Mouse (Mus musculus) limb, embryonic 11.5 days (tissue): Measurements from ENCODE around the gene Pgpep1. TPM values are rescaled to one million over a fixed set of nuclear protein-coding genes. Genes with fewer than 3 reads are reported as not detected.

ENCODE experiments used
- ATAC-seq: fragments of 200-750 bp; cut with Nextera tagmentation; 2 replicates; pipeline ENCODE4 v1.8.0; 2017; ENCODE audit warnings: low read depth; ENCODE audit not compliant: insufficient number of reproducible peaks, low FRiP score, low TSS enrichment
- DNase-seq: peaks from one replicate; pipeline ENCODE4 v3.0.0-alpha.2; 2015; ENCODE audit warnings: low spot score
- H3K27ac ChIP-seq: fragments of 300-500 bp; sonication (generic); replicated peaks from 2 replicates; pipeline ENCODE4 v1.5.1; 2014; ENCODE audit warnings: low read depth, mild to moderate bottlenecking, low read length
- H3K27me3 ChIP-seq: fragments of 300-500 bp; sonication (generic); 2 replicates; pipeline ENCODE4 v1.6.1; 2014; ENCODE audit warnings: mild to moderate bottlenecking, low read length, mixed read lengths; ENCODE audit not compliant: control insufficient read depth, insufficient read depth
- H3K36me3 ChIP-seq: fragments of 300-500 bp; sonication (generic); 2 replicates; pipeline ENCODE4 v1.6.1; 2014; ENCODE audit warnings: mild to moderate bottlenecking, low read length, moderate library complexity, mixed read lengths; ENCODE audit not compliant: control insufficient read depth, insufficient read depth
- H3K4me1 ChIP-seq: fragments of 300-500 bp; sonication (generic); 2 replicates; pipeline ENCODE4 v1.6.1; 2014; ENCODE audit warnings: low read length, mixed read lengths; ENCODE audit not compliant: control insufficient read depth, insufficient read depth
- H3K4me2 ChIP-seq: fragments of 300-500 bp; sonication (generic); 2 replicates; pipeline ENCODE4 v1.6.1; 2014; ENCODE audit warnings: low read depth, mild to moderate bottlenecking, moderate library complexity; ENCODE audit not compliant: severe bottlenecking
- H3K4me3 ChIP-seq: fragments of 300-500 bp; sonication (generic); 2 replicates; pipeline ENCODE4 v1.5.1; 2014; ENCODE audit warnings: low read depth, low read length
- H3K9ac ChIP-seq: fragments of 300-500 bp; sonication (generic); 2 replicates; pipeline ENCODE4 v1.6.1; 2014; ENCODE audit warnings: mild to moderate bottlenecking, low read length
- H3K9me3 ChIP-seq: fragments of 300-500 bp; sonication (generic); 2 replicates; pipeline ENCODE4 v1.6.1; 2016; ENCODE audit warnings: low read length; ENCODE audit not compliant: control insufficient read depth
- WGBS: fragments of 180-500 bp; shearing (Covaris S2); extraction: QIAGEN DNeasy Blood & Tissue Kit; methylation state at CpG from one replicate; pipeline ENCODE4 v1.1.7; 2014; 5-methylcytosine and 5-hydroxymethylcytosine counted together
- polyA plus RNA-seq: library from polyadenylated mRNA; unstranded; fragments of >200 nt; fragmentation: Nextera tagmentation; extraction: Ambion mirVana; gene quantifications from 2 replicates; pipeline ENCODE4 v1.2.1, GENCODE M21; 2014

Pgpep1 gene
- polyA plus RNA-seq, 1 experiment from 2014 or later, result 59.4 TPM

DNA sequence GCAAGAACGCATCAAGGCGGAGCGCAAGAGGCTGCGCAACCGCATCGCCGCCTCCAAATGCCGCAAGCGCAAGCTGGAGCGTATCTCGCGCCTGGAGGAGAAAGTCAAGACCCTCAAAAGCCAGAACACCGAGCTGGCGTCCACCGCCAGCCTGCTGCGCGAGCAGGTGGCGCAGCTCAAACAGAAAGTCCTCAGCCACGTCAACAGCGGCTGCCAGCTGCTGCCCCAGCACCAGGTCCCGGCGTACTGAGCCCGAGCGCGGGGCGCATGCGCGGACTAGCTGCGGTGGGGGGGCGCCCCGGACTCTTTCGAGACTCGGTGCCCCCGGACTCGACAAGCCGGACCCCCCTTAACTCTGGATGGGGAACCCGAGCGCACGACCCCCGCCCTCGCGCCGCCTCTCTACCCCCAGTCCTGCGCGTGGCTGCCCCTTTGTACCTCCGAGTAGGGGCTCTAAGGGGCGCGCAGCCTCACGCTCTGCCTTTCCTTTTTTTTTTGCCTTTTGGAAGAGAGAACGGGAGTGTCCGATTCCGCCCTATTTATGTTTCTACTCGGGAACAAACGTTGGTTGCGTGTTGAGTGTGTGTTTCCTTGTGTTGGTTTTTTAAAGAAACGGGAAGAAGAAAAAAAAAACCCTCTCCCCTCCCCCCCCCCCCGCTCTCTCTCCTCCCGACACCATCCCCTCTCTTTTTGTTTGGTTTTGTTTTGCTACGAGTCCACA lies 39.8 kb upstream of the Pgpep1 start:
- Histone ChIP-seq H3K4me1 (peaks cover 34% of the 10 kb centered on the region), H3K36me3 (peaks cover 4% of the 10 kb centered on the region; the same call in 1 of the 2 replicates), H3K9ac (peak overlapping the region; percentile 96), H3K9me3 (no peaks in the 10 kb centered on the region), H3K27me3 (no peaks in the 10 kb centered on the region), H3K27ac (peak overlapping the region; percentile 97), H3K4me2 (peak overlapping the region; percentile 82), H3K4me3 (peak overlapping the region; percentile 95)
- ATAC-seq, result no peak
- peak; percentile 86 for DNase-seq
- WGBS, result under 1% methylated on average over 59 of the region's 59 CpGs

DNA sequence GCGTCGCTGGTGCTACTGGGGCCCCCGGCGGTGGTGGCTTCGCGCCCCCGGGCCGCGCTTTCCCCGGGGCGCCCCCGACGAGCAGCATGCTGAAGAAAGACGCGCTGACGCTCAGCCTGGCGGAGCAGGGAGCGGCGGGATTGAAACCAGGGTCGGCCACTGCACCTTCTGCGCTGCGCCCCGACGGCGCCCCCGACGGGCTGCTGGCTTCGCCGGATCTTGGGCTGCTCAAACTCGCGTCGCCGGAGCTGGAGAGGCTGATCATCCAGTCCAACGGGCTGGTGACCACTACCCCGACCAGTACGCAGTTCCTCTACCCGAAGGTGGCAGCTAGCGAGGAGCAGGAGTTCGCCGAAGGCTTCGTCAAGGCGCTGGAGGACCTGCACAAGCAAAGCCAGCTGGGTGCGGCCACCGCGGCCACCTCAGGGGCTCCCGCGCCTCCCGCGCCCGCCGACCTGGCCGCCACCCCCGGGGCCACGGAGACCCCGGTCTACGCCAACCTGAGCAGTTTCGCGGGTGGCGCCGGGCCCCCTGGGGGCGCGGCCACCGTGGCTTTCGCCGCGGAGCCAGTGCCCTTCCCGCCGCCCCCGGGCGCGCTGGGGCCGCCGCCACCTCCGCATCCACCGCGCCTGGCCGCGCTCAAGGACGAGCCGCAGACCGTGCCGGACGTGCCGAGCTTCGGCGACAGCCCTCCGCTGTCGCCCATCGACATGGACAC lies 39.1 kb upstream of the Pgpep1 start:
- under 1% methylated on average over 86 of the region's 89 CpGs for WGBS
- peak overlapping the region; percentile 97 for H3K27ac ChIP-seq
- no peaks in the 10 kb centered on the region for H3K9me3 ChIP-seq
- peak overlapping the region; percentile 82 for H3K4me2 ChIP-seq
- peak overlapping the region; percentile 96 for H3K9ac ChIP-seq
- H3K27me3 ChIP-seq, result no peaks in the 10 kb centered on the region
- H3K4me1 ChIP-seq, result peaks cover 36% of the 10 kb centered on the region
- peaks cover 4% of the 10 kb centered on the region; the same call in 1 of the 2 replicates for H3K36me3 ChIP-seq
- peak overlapping the region; percentile 95 for H3K4me3 ChIP-seq
- DNase-seq, result peak; percentile 78
- 0 out of 2 replicates have a peak, but pooled peaks have one; percentile 1 for ATAC-seq

DNA sequence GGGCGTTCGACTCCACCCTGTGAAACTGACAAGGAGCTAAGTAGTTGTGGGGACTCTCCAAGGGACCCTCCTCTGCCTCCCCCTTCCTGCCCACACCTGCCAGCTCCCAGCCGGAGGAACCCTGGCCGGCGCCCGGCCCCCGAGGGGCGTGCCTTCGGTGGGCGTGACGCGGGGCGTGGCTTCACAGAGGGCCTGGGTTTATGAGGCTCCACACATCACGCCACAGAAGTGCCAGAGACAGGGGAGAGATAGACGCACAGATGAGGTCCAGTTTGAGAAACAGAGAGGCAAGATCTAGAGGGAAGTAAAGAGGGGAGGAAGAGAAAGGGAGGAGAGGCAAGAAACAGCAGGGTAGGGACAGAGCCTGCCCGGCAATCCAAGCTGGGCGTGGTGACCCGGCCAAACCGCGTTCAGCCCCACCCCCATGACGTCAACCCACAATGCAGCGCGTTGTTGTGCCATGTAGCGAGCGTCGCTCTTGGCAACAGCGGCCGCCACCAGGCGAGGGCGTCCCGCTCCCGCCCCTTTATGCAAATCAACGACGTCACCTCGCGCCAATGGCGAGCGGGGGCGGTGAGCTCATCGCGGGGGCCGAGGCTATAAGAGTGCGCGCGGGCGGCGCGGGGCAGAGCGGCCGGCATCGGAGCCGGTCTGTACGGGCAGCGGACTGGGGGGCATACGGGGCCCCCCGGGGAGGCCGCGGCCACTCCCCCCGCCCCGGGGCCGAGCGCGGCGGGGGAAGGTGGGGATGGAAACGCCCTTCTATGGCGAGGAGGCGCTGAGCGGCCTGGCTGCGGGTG lies 38.3 kb upstream of the Pgpep1 start, which contains the start of gene Jund:
Gene Jund, plus strand, starts transcription at position 640 of the 800 bp plus-strand sequence.
- peaks cover 37% of the 10 kb centered on the region for H3K4me1 ChIP-seq
- WGBS, result under 1% methylated on average over 69 of the region's 69 CpGs

DNA sequence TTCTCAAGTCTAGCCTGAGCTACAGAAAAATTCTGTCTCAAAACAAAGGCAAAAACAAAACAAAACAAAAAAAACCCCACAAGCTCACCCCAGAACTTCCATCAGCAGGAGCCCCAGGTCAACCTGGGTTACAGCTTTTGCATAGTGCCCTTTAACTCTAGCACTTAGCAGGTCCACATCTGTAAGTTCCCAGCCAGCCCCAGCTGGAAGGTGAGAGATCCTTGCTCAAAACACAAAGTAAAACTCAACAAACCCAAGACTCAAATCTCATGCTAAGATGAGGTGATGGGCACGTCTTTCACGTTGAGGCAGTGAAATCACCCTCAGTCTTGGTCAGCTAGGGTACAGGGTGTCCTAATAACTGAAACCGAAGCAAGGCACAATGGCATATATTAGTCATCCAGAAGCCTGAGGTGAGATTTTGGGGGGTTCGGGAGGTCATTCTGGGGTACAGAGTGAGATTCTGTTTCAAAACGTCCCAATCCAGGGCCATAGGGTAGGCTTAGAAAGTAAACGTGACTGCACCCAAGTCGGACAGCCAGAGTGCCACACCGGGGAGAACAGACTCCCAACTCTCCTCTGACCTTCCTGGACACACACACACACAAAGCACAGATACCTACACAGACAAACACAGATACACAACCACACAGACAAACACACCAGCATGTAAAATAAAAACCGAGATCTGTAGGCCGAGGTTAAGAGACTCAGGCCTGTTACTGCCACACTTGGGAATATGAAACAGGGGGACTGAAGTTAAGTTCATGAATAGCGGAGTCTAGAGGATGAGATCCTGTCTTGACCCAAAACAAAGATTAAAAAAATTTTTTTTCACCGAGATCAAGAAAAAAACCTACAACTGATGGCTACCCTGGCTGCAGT lies 37.4 kb upstream of the Pgpep1 start:
- Histone ChIP-seq H3K4me3 (peak overlapping the region; percentile 95; the same call in 1 of the 2 replicates), H3K9ac (peak overlapping the region; percentile 96; the same call in 1 of the 2 replicates)

More for the DNA sequence above, 38.3 kb upstream of the Pgpep1 start, which contains the start of gene Jund:
- Histone ChIP-seq H3K27me3 (no peaks in the 10 kb centered on the region), H3K9ac (peak within 1 kb of the TSS; percentile 96), H3K4me3 (peak within 1 kb of the TSS; percentile 95), H3K9me3 (no peaks in the 10 kb centered on the region), H3K27ac (peak within 1 kb of the TSS; percentile 97), H3K36me3 (peaks cover 4% of the 10 kb centered on the region; the same call in 1 of the 2 replicates), H3K4me2 (peak within 1 kb of the TSS; percentile 82)
- DNase-seq (peak; percentile 100), ATAC-seq (peak; percentile 82)

DNA sequence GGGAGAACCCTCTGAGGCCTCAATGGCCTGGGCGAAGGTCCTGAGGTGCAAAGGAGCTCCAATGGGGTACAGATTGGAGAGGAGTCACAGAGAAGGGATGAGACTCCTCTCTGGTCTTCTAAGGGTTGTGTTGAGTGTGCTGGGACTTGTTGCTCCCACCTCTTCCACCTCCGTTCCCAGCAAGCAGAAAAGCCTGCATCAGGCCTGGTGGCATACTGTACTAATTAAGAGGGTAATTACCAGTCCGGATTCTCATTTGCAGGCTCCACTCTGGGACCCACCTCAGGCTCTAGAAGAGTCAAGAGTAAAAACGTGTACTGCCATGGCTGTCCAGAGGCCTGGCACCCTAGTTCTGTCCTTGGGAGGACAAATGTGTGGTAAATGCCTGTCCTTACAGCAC lies 36.8 kb upstream of the Pgpep1 start:
- no peak overlapping the region; the same call in 1 of the 2 replicates for H3K4me3 ChIP-seq
- ATAC-seq (no peak), DNase-seq (peak; percentile 50)
- no peaks in the 10 kb centered on the region for H3K36me3 ChIP-seq
- H3K27me3 ChIP-seq, result no peaks in the 10 kb centered on the region
- peak overlapping the region; percentile 82 for H3K27ac ChIP-seq
- H3K9me3 ChIP-seq, result no peaks in the 10 kb centered on the region
- H3K4me2 ChIP-seq, result peak overlapping the region; percentile 45
- H3K4me1 ChIP-seq, result peaks cover 43% of the 10 kb centered on the region
- 13% methylated on average over 4 of the region's 4 CpGs for WGBS
- peak overlapping the region; percentile 52 for H3K9ac ChIP-seq

More for the DNA sequence above, 37.4 kb upstream of the Pgpep1 start:
- Histone ChIP-seq H3K4me2 (peak overlapping the region; percentile 82), H3K4me1 (peaks cover 38% of the 10 kb centered on the region), H3K36me3 (no peaks in the 10 kb centered on the region), H3K27me3 (no peaks in the 10 kb centered on the region), H3K9me3 (no peaks in the 10 kb centered on the region), H3K27ac (peak overlapping the region; percentile 82)
- no peak for DNase-seq
- WGBS, result 75% methylated on average over 12 of the region's 12 CpGs
- no peak for ATAC-seq

DNA sequence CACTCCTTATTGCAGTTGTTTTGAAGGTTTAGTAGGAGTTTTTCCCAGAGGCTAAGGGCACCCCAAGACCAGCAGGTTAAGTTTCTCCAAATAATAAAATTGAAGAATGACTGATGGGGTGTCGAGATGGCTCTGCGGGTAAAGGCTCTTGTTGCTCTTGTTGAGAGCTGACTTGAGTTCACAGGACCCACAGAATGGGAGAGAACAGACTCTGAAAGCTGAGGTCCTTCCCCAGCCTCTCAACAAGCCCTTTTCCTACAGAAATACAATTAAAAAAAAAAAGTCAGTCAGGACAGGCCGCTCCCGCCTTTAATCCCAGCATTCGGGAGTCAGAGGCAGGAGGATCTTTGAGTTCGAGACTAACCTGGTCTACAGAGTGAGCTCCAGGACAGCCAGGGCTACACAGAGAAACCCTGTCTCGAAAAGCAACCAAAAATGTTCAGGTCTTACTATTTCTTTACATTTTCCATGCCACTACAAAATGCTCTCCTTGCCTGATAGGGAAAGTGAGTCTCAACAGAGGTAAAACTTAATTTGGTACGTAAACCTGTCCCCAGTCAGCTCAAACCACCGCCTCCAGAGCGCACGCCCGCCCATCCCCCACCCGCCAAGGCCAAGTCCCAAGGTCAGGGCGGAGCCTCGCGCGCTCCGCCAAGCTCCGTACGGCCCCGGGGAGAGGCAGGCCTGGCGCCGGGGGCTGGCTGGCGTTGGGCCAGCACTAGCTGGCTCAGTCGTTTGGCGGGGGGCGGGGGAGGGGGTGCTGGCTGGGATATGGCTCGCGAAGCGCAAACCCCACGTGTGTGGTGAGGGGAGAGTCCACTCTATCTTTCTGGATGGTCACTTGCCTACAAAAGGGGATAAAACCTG lies 36.1 kb upstream of the Pgpep1 start:
- Histone ChIP-seq H3K4me1 (peaks cover 49% of the 10 kb centered on the region), H3K27me3 (no peaks in the 10 kb centered on the region), H3K27ac (peak overlapping the region; percentile 82), H3K36me3 (no peaks in the 10 kb centered on the region), H3K4me3 (no peak overlapping the region; the same call in 1 of the 2 replicates), H3K9ac (peak overlapping the region; percentile 52), H3K4me2 (peak overlapping the region; percentile 45), H3K9me3 (no peaks in the 10 kb centered on the region)
- DNase-seq (peak; percentile 82), ATAC-seq (peak; percentile 6; the same call in 1 of the 2 replicates)
- 6% methylated on average over 31 of the region's 31 CpGs for WGBS
